Comparison of ENCODE assay signal across 10 mouse cellular contexts in genomic region chr1:82577915-82578314, GRCm38 (mm10). TPM values are rescaled to one million over a fixed set of nuclear protein-coding genes. Genes with fewer than 3 reads are reported as not detected.
DNase-seq lines count a peak whose midpoint lies in the region; TF ChIP-seq lines count a peak whose summit lies in the region.
"Had no signal": no experiment of that assay in that cellular context is flagged by ENCODE, and none has a peak within 500 bp of the region (broad histone marks: within the 10 kb centered on the region; RNA-seq: fewer than 3 reads in every experiment).

No protein-coding gene starts in this region.

- peaks cover 7% of the 10 kb centered on the region for H3K4me1 ChIP-seq in lung, adult 2 months (ENCODE audit: control insufficient read depth, insufficient read depth, low read length)

- no peak overlapping the region for H3K4me3 ChIP-seq in lung, adult 2 months (replicated peaks; ENCODE audit: extremely low read depth, low read depth, low read length)

- no peak for TF ChIP-seq CTCF in lung, adult 2 months (IDR thresholded peaks at IDR 0.05; ENCODE audit: insufficient read depth, low read length)

- peak; percentile 15; the same call in 1 of the 2 replicates for TF ChIP-seq POLR2A in lung, adult 2 months (IDR thresholded peaks at IDR 0.05; ENCODE audit: borderline replicate concordance, extremely low read depth, low read depth, low read length)

- peak; percentile 64 for DNase-seq in urinary bladder, postnatal 14 days (ENCODE audit: low spot score)
- no peak for DNase-seq in urinary bladder, adult 18-20 months (ENCODE audit: low spot score in 2 of 2)
- peak; percentile 47 to 66 for DNase-seq in heart, postnatal 36 days
- peak; percentile 85 for DNase-seq in lung, adult 2 months
- DNase-seq in testis, postnatal 14 days (ENCODE audit: low spot score): peak; percentile 83
- no peak for DNase-seq in layer of hippocampus, adult 9-11 months
- DNase-seq in MN1 (ENCODE audit: low spot score): no peak
- no peak for DNase-seq in left cerebral cortex, postnatal 14 days (ENCODE audit: low spot score in 2 of 2)
- DNase-seq: right cerebral cortex, adult 18-20 months; thymus, postnatal 25 days had no signal

- intact Hi-C loops in heart, postnatal 36 days (cut with DNase I): no loop called here
- intact Hi-C loops in left cerebral cortex, postnatal 14 days (cut with DNase I): no loop called here

- WGBS in lung, adult 2 months: 36% methylated on average over 3 of the region's 3 CpGs

RNA-seq across cellular contexts. Expression of gene Col4a4, which starts 8.7 kb away (rescaled TPM):
- total RNA-seq in heart, postnatal 36 days (2021): 1 to 10 TPM; 7.0 to 8.5 TPM
- 19.2 and 26.5 TPM in 2 replicates for polyA plus RNA-seq in lung, adult 2 months (2012; rRNA removed)
- 1 to 10 TPM; 3.5 to 3.9 TPM for total RNA-seq in left cerebral cortex, postnatal 14 days (2021)

RNA-seq across cellular contexts. Expression of gene Col4a3, which starts 8.8 kb away (rescaled TPM):
- 1 to 10 TPM; 2.8 to 3.5 TPM for total RNA-seq in heart, postnatal 36 days (2021)
- 43.6 and 64.6 TPM in 2 replicates for polyA plus RNA-seq in lung, adult 2 months (2012; rRNA removed)
- 1 to 10 TPM; 1.3 to 1.8 TPM for total RNA-seq in left cerebral cortex, postnatal 14 days (2021)

Comparison
In these comparisons a context has a peak if more than half of its experiments do, and no peak if none do; other contexts are left out.
1. DNase-seq: peak in urinary bladder, postnatal 14 days (single experiment), heart, postnatal 36 days (2 of 2), lung, adult 2 months (single experiment) and testis, postnatal 14 days (single experiment); none in urinary bladder, adult 18-20 months (0 of 2), layer of hippocampus, adult 9-11 months (single experiment), MN1 (single experiment) and left cerebral cortex, postnatal 14 days (0 of 2).